Mouse (Mus musculus): ENCODE results near the gene Stpg4. TPM values are rescaled to one million over a fixed set of nuclear protein-coding genes. Genes with fewer than 3 reads are reported as not detected.

Stpg4 gene
- polyA plus RNA-seq, 1 experiment from 2014 or later: not detected

- 0 out of 2 replicates have a peak, but pooled peaks cover 2% of the 10 kb centered on the region for H3K36me3 ChIP-seq (ENCODE audit: control insufficient read depth, insufficient read depth)
- ATAC-seq (ENCODE audit: low read depth): no peak
- peaks cover 11% of the 10 kb centered on the region for H3K4me1 ChIP-seq (ENCODE audit: control insufficient read depth, low read depth, low read length)
- no peak overlapping the region for H3K9ac ChIP-seq (ENCODE audit: low read depth, low read length)
- H3K9me3 ChIP-seq (replicated peaks; ENCODE audit: control insufficient read depth, low read length): no peaks in the 10 kb centered on the region
- no peaks in the 10 kb centered on the region for H3K27me3 ChIP-seq (ENCODE audit: control insufficient read depth, insufficient read depth, low read depth, low read length)
- H3K27ac ChIP-seq (ENCODE audit: low read length): no peak overlapping the region
- H3K4me3 ChIP-seq (ENCODE audit: low read depth, low read length): no peak overlapping the region
- WGBS (ENCODE audit: insufficient replicate concordance): 60% methylated on average over 16 of the region's 16 CpGs
- H3K4me2 ChIP-seq (ENCODE audit: low read depth, low read length): no peak overlapping the region
Measured at GRCm38 (mm10) chr17:87352106-87352897, 75.2 kb downstream of the Stpg4 start.

- ATAC-seq (ENCODE audit: low read depth): no peak
- 59% methylated on average over 20 of the region's 20 CpGs for WGBS (ENCODE audit: insufficient replicate concordance)
- H3K36me3 ChIP-seq (ENCODE audit: control insufficient read depth, insufficient read depth): 0 out of 2 replicates have a peak, but pooled peaks cover 2% of the 10 kb centered on the region
- H3K27me3 ChIP-seq (ENCODE audit: control insufficient read depth, insufficient read depth, low read depth, low read length): no peaks in the 10 kb centered on the region
- H3K4me3 ChIP-seq (ENCODE audit: low read depth, low read length): no peak overlapping the region
- H3K9ac ChIP-seq (ENCODE audit: low read depth, low read length): no peak overlapping the region
- H3K4me2 ChIP-seq (ENCODE audit: low read depth, low read length): no peak overlapping the region
- H3K9me3 ChIP-seq (replicated peaks; ENCODE audit: control insufficient read depth, low read length): no peaks in the 10 kb centered on the region
- peaks cover 11% of the 10 kb centered on the region for H3K4me1 ChIP-seq (ENCODE audit: control insufficient read depth, low read depth, low read length)
- H3K27ac ChIP-seq (ENCODE audit: low read length): no peak overlapping the region
Measured at GRCm38 (mm10) chr17:87351241-87352105, 76.1 kb downstream of the Stpg4 start.

- H3K4me1 ChIP-seq (ENCODE audit: control insufficient read depth, low read depth, low read length): peaks cover 11% of the 10 kb centered on the region
- no peak overlapping the region for H3K9ac ChIP-seq (ENCODE audit: low read depth, low read length)
- no peak overlapping the region for H3K27ac ChIP-seq (ENCODE audit: low read length)
- H3K36me3 ChIP-seq (ENCODE audit: control insufficient read depth, insufficient read depth): 0 out of 2 replicates have a peak, but pooled peaks cover 2% of the 10 kb centered on the region
- no peaks in the 10 kb centered on the region for H3K9me3 ChIP-seq (replicated peaks; ENCODE audit: control insufficient read depth, low read length)
- H3K4me3 ChIP-seq (ENCODE audit: low read depth, low read length): no peak overlapping the region
- ATAC-seq (ENCODE audit: low read depth): no peak
- H3K27me3 ChIP-seq (ENCODE audit: control insufficient read depth, insufficient read depth, low read depth, low read length): no peaks in the 10 kb centered on the region
- H3K4me2 ChIP-seq (ENCODE audit: low read depth, low read length): no peak overlapping the region
- WGBS (ENCODE audit: insufficient replicate concordance): 57% methylated on average over 13 of the region's 13 CpGs
Measured at GRCm38 (mm10) chr17:87350471-87351240, 76.9 kb downstream of the Stpg4 start.

- Histone ChIP-seq H3K36me3 (ENCODE audit: control insufficient read depth, insufficient read depth) (0 out of 2 replicates have a peak, but pooled peaks cover 2% of the 10 kb centered on the region), H3K27ac (ENCODE audit: low read length) (no peak overlapping the region), H3K4me1 (ENCODE audit: control insufficient read depth, low read depth, low read length) (peaks cover 11% of the 10 kb centered on the region), H3K9ac (ENCODE audit: low read depth, low read length) (no peak overlapping the region), H3K4me3 (ENCODE audit: low read depth, low read length) (no peak overlapping the region), H3K27me3 (ENCODE audit: control insufficient read depth, insufficient read depth, low read depth, low read length) (no peaks in the 10 kb centered on the region), H3K9me3 (replicated peaks; ENCODE audit: control insufficient read depth, low read length) (no peaks in the 10 kb centered on the region), H3K4me2 (ENCODE audit: low read depth, low read length) (no peak overlapping the region)
- WGBS (ENCODE audit: insufficient replicate concordance): 77% methylated on average over 9 of the region's 9 CpGs
- ATAC-seq (ENCODE audit: low read depth): no peak
Measured at GRCm38 (mm10) chr17:87349575-87349974, 78.0 kb downstream of the Stpg4 start.

GRCm38 (mm10) chr17:87349069-87349468 lies 78.5 kb downstream of the Stpg4 start:
- H3K36me3 ChIP-seq (ENCODE audit: control insufficient read depth, insufficient read depth): 0 out of 2 replicates have a peak, but pooled peaks cover 2% of the 10 kb centered on the region
- H3K4me1 ChIP-seq (ENCODE audit: control insufficient read depth, low read depth, low read length): peaks cover 11% of the 10 kb centered on the region
- no peak overlapping the region for H3K9ac ChIP-seq (ENCODE audit: low read depth, low read length)
- WGBS (ENCODE audit: insufficient replicate concordance): 38% methylated on average over 9 of the region's 9 CpGs
- no peak overlapping the region for H3K4me3 ChIP-seq (ENCODE audit: low read depth, low read length)
- no peak overlapping the region for H3K27ac ChIP-seq (ENCODE audit: low read length)
- no peaks in the 10 kb centered on the region for H3K27me3 ChIP-seq (ENCODE audit: control insufficient read depth, insufficient read depth, low read depth, low read length)
- no peak overlapping the region for H3K4me2 ChIP-seq (ENCODE audit: low read depth, low read length)
- H3K9me3 ChIP-seq (replicated peaks; ENCODE audit: control insufficient read depth, low read length): no peaks in the 10 kb centered on the region
- ATAC-seq (ENCODE audit: low read depth): no peak

- Histone ChIP-seq H3K9me3 (replicated peaks; ENCODE audit: control insufficient read depth, low read length) (no peaks in the 10 kb centered on the region), H3K27ac (ENCODE audit: low read length) (no peak overlapping the region), H3K4me1 (ENCODE audit: control insufficient read depth, low read depth, low read length) (peaks cover 11% of the 10 kb centered on the region), H3K36me3 (ENCODE audit: control insufficient read depth, insufficient read depth) (0 out of 2 replicates have a peak, but pooled peaks cover 2% of the 10 kb centered on the region), H3K4me2 (ENCODE audit: low read depth, low read length) (no peak overlapping the region), H3K27me3 (ENCODE audit: control insufficient read depth, insufficient read depth, low read depth, low read length) (no peaks in the 10 kb centered on the region), H3K9ac (ENCODE audit: low read depth, low read length) (no peak overlapping the region), H3K4me3 (ENCODE audit: low read depth, low read length) (no peak overlapping the region)
- no peak for ATAC-seq (ENCODE audit: low read depth)
- WGBS (ENCODE audit: insufficient replicate concordance): 74% methylated on average over 9 of the region's 9 CpGs
Measured at GRCm38 (mm10) chr17:87348353-87348752, 79.2 kb downstream of the Stpg4 start.

GRCm38 (mm10) chr17:87345252-87345593 lies 82.3 kb downstream of the Stpg4 start:
- H3K27ac ChIP-seq (ENCODE audit: low read length): no peak overlapping the region
- H3K4me1 ChIP-seq (ENCODE audit: control insufficient read depth, low read depth, low read length): no peaks in the 10 kb centered on the region; the same call in 1 of the 2 replicates
- no peaks in the 10 kb centered on the region for H3K9me3 ChIP-seq (replicated peaks; ENCODE audit: control insufficient read depth, low read length)
- no peak overlapping the region for H3K9ac ChIP-seq (ENCODE audit: low read depth, low read length)
- no peak for ATAC-seq (ENCODE audit: low read depth)
- H3K27me3 ChIP-seq (ENCODE audit: control insufficient read depth, insufficient read depth, low read depth, low read length): no peaks in the 10 kb centered on the region
- H3K4me2 ChIP-seq (ENCODE audit: low read depth, low read length): no peak overlapping the region
- WGBS (ENCODE audit: insufficient replicate concordance): 33% methylated on average over 4 of the region's 4 CpGs
- 0 out of 2 replicates have a peak, but pooled peaks cover 2% of the 10 kb centered on the region for H3K36me3 ChIP-seq (ENCODE audit: control insufficient read depth, insufficient read depth)
- H3K4me3 ChIP-seq (ENCODE audit: low read depth, low read length): no peak overlapping the region

GRCm38 (mm10) chr17:87344441-87345251 lies 82.9 kb downstream of the Stpg4 start:
- no peak overlapping the region for H3K4me2 ChIP-seq (ENCODE audit: low read depth, low read length)
- no peaks in the 10 kb centered on the region for H3K27me3 ChIP-seq (ENCODE audit: control insufficient read depth, insufficient read depth, low read depth, low read length)
- H3K4me1 ChIP-seq (ENCODE audit: control insufficient read depth, low read depth, low read length): no peaks in the 10 kb centered on the region; the same call in 1 of the 2 replicates
- ATAC-seq (ENCODE audit: low read depth): no peak
- H3K4me3 ChIP-seq (ENCODE audit: low read depth, low read length): no peak overlapping the region
- no peak overlapping the region for H3K9ac ChIP-seq (ENCODE audit: low read depth, low read length)
- H3K36me3 ChIP-seq (ENCODE audit: control insufficient read depth, insufficient read depth): 0 out of 2 replicates have a peak, but pooled peaks cover 2% of the 10 kb centered on the region
- 22% methylated on average over 18 of the region's 18 CpGs for WGBS (ENCODE audit: insufficient replicate concordance)
- no peaks in the 10 kb centered on the region for H3K9me3 ChIP-seq (replicated peaks; ENCODE audit: control insufficient read depth, low read length)
- H3K27ac ChIP-seq (ENCODE audit: low read length): no peak overlapping the region

Data from liver, embryonic 16.5 days (tissue).